Mouse (Mus musculus): Measurements from ENCODE around the gene Nme1. TPM values are rescaled to one million over a fixed set of nuclear protein-coding genes. Genes with fewer than 3 reads are reported as not detected.

Gene Nme1
- total RNA-seq (2021): 10 to 100 TPM; 42.4 to 49.2 TPM
- long read RNA-seq, experiment 1, transcript Nme1-201 (4 exons, 493 nt): minor isoform, 5 of 257 reads
- long read RNA-seq, experiment 1, transcript Nme1-203 (5 exons, 3,181 nt): major isoform, 217 of 257 reads
- long read RNA-seq, experiment 1, partial matches to known transcripts: 1 of 257 reads
- long read RNA-seq, experiment 1, other reads (novel, unspliced or antisense): 34 of 257 reads
- long read RNA-seq, experiment 2, transcript Nme1-203 (5 exons, 3,181 nt): major isoform, 158 of 168 reads
- long read RNA-seq, experiment 2, partial matches to known transcripts: 1 of 168 reads
- long read RNA-seq, experiment 2, other reads (novel, unspliced or antisense): 6 of 168 reads

- DNase-seq: peak; percentile 98
Measured at GRCm38 (mm10) chr11:93968005-93968847, at the start of gene Nme1, which contains the start of gene Gm20390. Gene Nme1 (minus strand): TSS chr11:93968521. Gene Gm20390 (minus strand): TSS chr11:93968293.

GRCm38 (mm10) chr11:94003346-94003745 is 35.0 kb upstream of the Nme1 start:
- DNase-seq: no peak

GRCm38 (mm10) chr11:93999276-93999675 is 31.0 kb upstream of the Nme1 start:
- DNase-seq: peak; percentile 15

GRCm38 (mm10) chr11:93997141-93997775 is 28.9 kb upstream of the Nme1 start:
- peak; percentile 54 for DNase-seq

- peak; percentile 66 for DNase-seq
Measured at GRCm38 (mm10) chr11:93996306-93997140, 28.2 kb upstream of the Nme1 start.

GRCm38 (mm10) chr11:93995720-93996305 is 27.5 kb upstream of the Nme1 start, which contains the start of gene Spag9:
Gene Spag9 (plus strand): TSS chr11:93996091.
- peak; percentile 97 for DNase-seq

- DNase-seq: peak; percentile 86
Measured at GRCm38 (mm10) chr11:93995111-93995719, 26.9 kb upstream of the Nme1 start.

- peak; percentile 9 for DNase-seq
Measured at GRCm38 (mm10) chr11:93994531-93994930, 26.2 kb upstream of the Nme1 start.

- peak; percentile 16 for DNase-seq
Measured at GRCm38 (mm10) chr11:93988328-93989062, 20.2 kb upstream of the Nme1 start.

GRCm38 (mm10) chr11:93987625-93988327 is 19.5 kb upstream of the Nme1 start:
- DNase-seq: peak; percentile 26

GRCm38 (mm10) chr11:93987026-93987425 is 18.7 kb upstream of the Nme1 start:
- no peak for DNase-seq

- no peak for DNase-seq
Measured at GRCm38 (mm10) chr11:93986298-93986697, 18.0 kb upstream of the Nme1 start.

- DNase-seq: no peak
Measured at GRCm38 (mm10) chr11:93985265-93985664, 16.9 kb upstream of the Nme1 start.

- no peak for DNase-seq
Measured at GRCm38 (mm10) chr11:93984619-93985018, 16.3 kb upstream of the Nme1 start.

- no peak for DNase-seq
Measured at GRCm38 (mm10) chr11:93979502-93980049, 11.3 kb upstream of the Nme1 start.

- DNase-seq: no peak
Measured at GRCm38 (mm10) chr11:93972951-93973350, 4.6 kb upstream of the Nme1 start.

- no peak for DNase-seq
Measured at GRCm38 (mm10) chr11:93969799-93970198, 1.5 kb upstream of the Nme1 start.

- no peak for DNase-seq
Measured at GRCm38 (mm10) chr11:93969171-93969570, 850 bp upstream of the Nme1 start.

GRCm38 (mm10) chr11:93968848-93969128 is 467 bp upstream of the Nme1 start:
- DNase-seq: no peak

Data from adrenal gland, postnatal 10 days (tissue).